In the genomic region with DNA sequence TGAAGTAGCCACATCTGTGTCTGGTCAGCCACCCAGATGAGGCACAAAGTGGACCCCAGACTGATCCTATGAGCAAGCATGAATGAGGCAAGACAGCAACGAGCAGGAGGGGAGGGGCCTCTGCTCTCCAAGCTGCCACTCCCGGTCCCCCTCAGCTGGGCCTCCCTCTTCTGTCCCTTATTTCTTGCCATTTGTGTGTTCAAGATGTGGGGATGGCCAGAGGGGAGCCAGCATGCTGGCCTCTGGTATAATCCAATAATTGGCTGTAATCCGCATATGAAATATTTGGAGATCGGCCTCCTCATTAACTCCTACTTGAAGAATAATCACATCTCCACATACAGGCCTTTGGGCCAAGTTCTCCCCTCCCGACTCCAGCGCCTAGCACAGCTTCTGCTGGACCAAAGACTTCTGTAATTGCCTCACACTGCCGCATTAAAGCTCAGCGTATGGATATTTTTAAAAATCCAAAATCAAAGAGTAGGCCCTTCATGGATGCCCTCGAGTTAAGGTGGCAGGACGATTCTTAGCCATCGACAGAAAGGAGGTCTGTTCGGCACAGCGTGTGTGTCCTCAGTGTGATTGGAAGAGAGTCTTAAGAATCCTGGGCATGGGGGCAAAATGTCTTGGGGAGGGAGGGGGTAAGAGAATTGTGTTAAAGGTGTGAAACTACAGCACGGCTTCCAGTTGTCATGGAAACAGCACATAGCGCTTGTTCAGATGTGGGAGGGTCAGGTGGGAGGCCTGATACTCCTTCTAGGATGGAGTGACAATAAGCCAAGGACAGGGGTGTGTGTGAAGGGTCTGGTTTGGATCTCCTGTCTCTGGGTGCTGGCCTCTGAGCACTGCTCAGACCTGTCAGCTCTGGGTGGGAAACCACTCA, we compare ENCODE assay signal across 24 mouse cellular contexts.
DNase-seq lines count a peak whose midpoint lies in the region; ATAC-seq and TF ChIP-seq lines count a peak whose summit lies in the region.
"Had no signal": no experiment of that assay in that cellular context is flagged by ENCODE, and none has a peak within 500 bp of the region (broad histone marks: within the 10 kb centered on the region; RNA-seq: fewer than 3 reads in every experiment).

No protein-coding gene starts in this region.

- WGBS in forebrain, postnatal 0 days = 53% methylated on average over 15 of the region's 15 CpGs
- 55% methylated on average over 15 of the region's 15 CpGs for WGBS in forebrain, embryonic 15.5 days
- 49% methylated on average over 15 of the region's 15 CpGs for WGBS in midbrain, postnatal 0 days

- no peaks in the 10 kb centered on the region for H3K4me1 ChIP-seq in forebrain, postnatal 0 days (ENCODE audit: insufficient read depth)
- 0 out of 2 replicates have a peak, but pooled peaks cover 3% of the 10 kb centered on the region for H3K4me1 ChIP-seq in forebrain, embryonic 15.5 days
- no peaks in the 10 kb centered on the region for H3K4me1 ChIP-seq in midbrain, postnatal 0 days (ENCODE audit: insufficient read depth, low read length)
- H3K4me1 ChIP-seq: kidney, embryonic 15.5 days; limb, embryonic 13.5 days; liver, embryonic 12.5 days had no signal

- no peak overlapping the region for H3K4me2 ChIP-seq in forebrain, postnatal 0 days (ENCODE audit: low read depth)
- H3K4me2 ChIP-seq in forebrain, embryonic 15.5 days (replicated peaks) = no peak overlapping the region
- H3K4me2 ChIP-seq in midbrain, postnatal 0 days (ENCODE audit: low read depth, low read length, poor library complexity, severe bottlenecking) = no peak overlapping the region
- H3K4me2 ChIP-seq: kidney, embryonic 15.5 days; limb, embryonic 13.5 days; liver, embryonic 12.5 days had no signal

- H3K9me3 ChIP-seq in forebrain, postnatal 0 days (ENCODE audit: low read length) = no peaks in the 10 kb centered on the region
- no peaks in the 10 kb centered on the region for H3K9me3 ChIP-seq in forebrain, embryonic 15.5 days
- no peaks in the 10 kb centered on the region for H3K9me3 ChIP-seq in midbrain, postnatal 0 days (ENCODE audit: low read length)
- H3K9me3 ChIP-seq: G1E; hindbrain, embryonic 10.5 days; kidney, embryonic 15.5 days; limb, embryonic 13.5 days; liver, embryonic 12.5 days had no signal

- H3K9ac ChIP-seq in forebrain, postnatal 0 days = no peak overlapping the region
- no peak overlapping the region for H3K9ac ChIP-seq in forebrain, embryonic 15.5 days (replicated peaks)
- H3K9ac ChIP-seq in midbrain, postnatal 0 days (replicated peaks; ENCODE audit: low read length, poor library complexity, severe bottlenecking) = no peak overlapping the region; the same call in 1 of the 2 replicates
- H3K9ac ChIP-seq: kidney, embryonic 15.5 days; limb, embryonic 13.5 days; liver, embryonic 12.5 days had no signal

- no peak for TF ChIP-seq CTCF in forebrain, postnatal 0 days (IDR thresholded peaks at IDR 0.05; ENCODE audit: low read depth)
- no peak for TF ChIP-seq CTCF in brain, embryonic 14.5 days (IDR thresholded peaks at IDR 0.05; ENCODE audit: borderline replicate concordance, extremely low read depth, insufficient read depth, insufficient read length)
- no peak for TF ChIP-seq CTCF in midbrain, postnatal 0 days (IDR thresholded peaks at IDR 0.05)

- ATAC-seq in forebrain, postnatal 0 days = peak; percentile 59
- ATAC-seq in forebrain, embryonic 15.5 days (replicated peaks) = no peak
- ATAC-seq in midbrain, postnatal 0 days (ENCODE audit: low FRiP score) = peak; percentile 62; the same call in 1 of the 2 replicates
- ATAC-seq: liver, embryonic 12.5 days; Patski had no signal

- no peak overlapping the region for H3K4me3 ChIP-seq in forebrain, postnatal 0 days (ENCODE audit: low read depth, low read length)
- H3K4me3 ChIP-seq in forebrain, embryonic 15.5 days = no peak overlapping the region
- H3K4me3 ChIP-seq in midbrain, postnatal 0 days (ENCODE audit: low read depth, low read length) = no peak overlapping the region
- H3K4me3 ChIP-seq: hindbrain, embryonic 10.5 days; kidney, embryonic 15.5 days; limb, embryonic 13.5 days; liver, embryonic 12.5 days had no signal

- H3K27me3 ChIP-seq in forebrain, postnatal 0 days (ENCODE audit: insufficient read depth, low read length) = no peaks in the 10 kb centered on the region
- H3K27me3 ChIP-seq in forebrain, embryonic 15.5 days = no peaks in the 10 kb centered on the region
- no peaks in the 10 kb centered on the region for H3K27me3 ChIP-seq in midbrain, postnatal 0 days (ENCODE audit: insufficient read depth, low read length)
- H3K27me3 ChIP-seq: CH12.LX; kidney, embryonic 15.5 days; liver, embryonic 12.5 days had no signal

- no peak for TF ChIP-seq POLR2A in brain, embryonic 14.5 days (IDR thresholded peaks at IDR 0.05; ENCODE audit: borderline replicate concordance, extremely low read depth, insufficient read depth, insufficient read length, poor library complexity, severe bottlenecking)

- no peak for DNase-seq in forebrain, postnatal 0 days
- peak; percentile 39 for DNase-seq in R1 (ENCODE audit: low read depth, low spot score)
- peak; percentile 60 for DNase-seq in brain, embryonic 14.5 days (ENCODE audit: low read depth)
- DNase-seq in midbrain, postnatal 0 days (ENCODE audit: low spot score) = peak; percentile 30
- DNase-seq in thymus, postnatal 10 days (ENCODE audit: low spot score in 2 of 2) = no peak
- no peak for DNase-seq in right cerebral cortex, postnatal 14 days
- DNase-seq: adrenal gland, adult 2 months; B cell, adult 2 months; cerebellum, adult 9-10 months; gastrocnemius, postnatal 14 days; kidney, adult 11 months; kidney, postnatal 36 days; lung, adult 18-20 months; lung, postnatal 14 days; right cerebral cortex, postnatal 25 days; spleen, adult 18-20 months had no signal

- no peaks in the 10 kb centered on the region for H3K36me3 ChIP-seq in forebrain, postnatal 0 days (ENCODE audit: insufficient read depth)
- H3K36me3 ChIP-seq in forebrain, embryonic 15.5 days = no peaks in the 10 kb centered on the region
- no peaks in the 10 kb centered on the region for H3K36me3 ChIP-seq in midbrain, postnatal 0 days (ENCODE audit: insufficient read depth, low read length)
- H3K36me3 ChIP-seq: G1E; hindbrain, embryonic 10.5 days; kidney, embryonic 15.5 days; limb, embryonic 13.5 days; liver, embryonic 12.5 days had no signal

- H3K27ac ChIP-seq in forebrain, postnatal 0 days (ENCODE audit: low read depth, low read length) = no peak overlapping the region
- H3K27ac ChIP-seq in forebrain, embryonic 15.5 days (replicated peaks) = no peak overlapping the region
- peak overlapping the region; percentile 26; the same call in 1 of the 2 replicates for H3K27ac ChIP-seq in midbrain, postnatal 0 days (ENCODE audit: low read depth, low read length)
- H3K27ac ChIP-seq: hindbrain, embryonic 10.5 days; kidney, embryonic 15.5 days; limb, embryonic 13.5 days; liver, embryonic 12.5 days had no signal

Comparison
In these comparisons a context has a peak if more than half of its experiments do, and no peak if none do; other contexts are left out.
1. DNase-seq: peak in R1 (single experiment), brain, embryonic 14.5 days (single experiment) and midbrain, postnatal 0 days (single experiment); none in forebrain, postnatal 0 days (single experiment), thymus, postnatal 10 days (0 of 2) and right cerebral cortex, postnatal 14 days (single experiment).